ENCODE assay signal across 8 mouse cellular contexts in genomic region chr8:120473729-120474364, GRCm38 (mm10).
A peak's percentile ranks its signal among the peaks of the same experiment; 100 is the strongest.
DNase-seq lines count a peak whose midpoint lies in the region; ATAC-seq and TF ChIP-seq lines count a peak whose summit lies in the region.
"Had no signal": no experiment of that assay in that cellular context is flagged by ENCODE, and none has a peak within 500 bp of the region (broad histone marks: within the 10 kb centered on the region; RNA-seq: fewer than 3 reads in every experiment).

No protein-coding gene starts in this region.

- no peak for ATAC-seq in liver, embryonic 13.5 days (ENCODE audit: low read depth)
- ATAC-seq in liver, postnatal 0 days: no peak
- no peak for ATAC-seq in cerebellum, adult (ENCODE audit: insufficient number of reproducible peaks, low FRiP score, low TSS enrichment)
- ATAC-seq: forebrain, embryonic 16.5 days had no signal

- H3K4me2 ChIP-seq in liver, embryonic 13.5 days: no peak overlapping the region
- no peak overlapping the region for H3K4me2 ChIP-seq in liver, postnatal 0 days (ENCODE audit: low read depth, low read length)

- 0 out of 2 replicates have a peak, but pooled peaks cover 3% of the 10 kb centered on the region for H3K27me3 ChIP-seq in liver, embryonic 13.5 days
- no peaks in the 10 kb centered on the region for H3K27me3 ChIP-seq in liver, postnatal 0 days (ENCODE audit: insufficient read depth, low read length)
- 0 out of 2 replicates have a peak, but pooled peaks cover 8% of the 10 kb centered on the region for H3K27me3 ChIP-seq in heart, embryonic 10.5 days (ENCODE audit: insufficient read depth, poor library complexity, severe bottlenecking)

- peak overlapping the region; percentile 87 for H3K27ac ChIP-seq in liver, embryonic 13.5 days
- H3K27ac ChIP-seq in liver, postnatal 0 days (ENCODE audit: low read depth): no peak overlapping the region
- peak overlapping the region; percentile 84 for H3K27ac ChIP-seq in heart, embryonic 10.5 days

- no peak overlapping the region for H3K4me3 ChIP-seq in liver, embryonic 13.5 days (replicated peaks)
- no peak overlapping the region for H3K4me3 ChIP-seq in liver, postnatal 0 days (ENCODE audit: low read depth, low read length)
- H3K4me3 ChIP-seq in heart, embryonic 10.5 days: no peak overlapping the region

- no peaks in the 10 kb centered on the region for H3K9me3 ChIP-seq in liver, embryonic 13.5 days (replicated peaks)
- H3K9me3 ChIP-seq in liver, postnatal 0 days (ENCODE audit: low read length): no peaks in the 10 kb centered on the region
- no peaks in the 10 kb centered on the region for H3K9me3 ChIP-seq in heart, embryonic 10.5 days

- TF ChIP-seq EP300 in liver, postnatal 0 days (IDR thresholded peaks at IDR 0.05; ENCODE audit: low read depth): no peak

- 69% methylated on average over 13 of the region's 13 CpGs for WGBS in liver, embryonic 13.5 days (ENCODE audit: insufficient replicate concordance)
- WGBS in liver, postnatal 0 days (ENCODE audit: insufficient replicate concordance): 71% methylated on average over 13 of the region's 13 CpGs
- 79% methylated on average over 13 of the region's 13 CpGs for WGBS in heart, embryonic 10.5 days

- TF ChIP-seq CTCF in liver, postnatal 0 days (IDR thresholded peaks at IDR 0.05; ENCODE audit: low read depth): no peak

- H3K9ac ChIP-seq in liver, embryonic 13.5 days: peak overlapping the region; percentile 64; the same call in 1 of the 2 replicates
- H3K9ac ChIP-seq in liver, postnatal 0 days (replicated peaks): no peak overlapping the region

- peaks cover 84% of the 10 kb centered on the region for H3K4me1 ChIP-seq in liver, embryonic 13.5 days (replicated peaks)
- peaks cover 38% of the 10 kb centered on the region for H3K4me1 ChIP-seq in liver, postnatal 0 days (ENCODE audit: insufficient read depth)
- peaks cover 84% of the 10 kb centered on the region for H3K4me1 ChIP-seq in heart, embryonic 10.5 days

- H3K36me3 ChIP-seq in liver, embryonic 13.5 days: no peaks in the 10 kb centered on the region
- no peaks in the 10 kb centered on the region for H3K36me3 ChIP-seq in liver, postnatal 0 days (replicated peaks; ENCODE audit: insufficient read depth, low read length)
- no peaks in the 10 kb centered on the region for H3K36me3 ChIP-seq in heart, embryonic 10.5 days

- no peak for DNase-seq in liver, embryonic 13.5 days
- no peak for DNase-seq in liver, postnatal 0 days
- DNase-seq in heart, embryonic 10.5 days (ENCODE audit: low spot score): no peak
- DNase-seq in kidney, postnatal 4 days: peak; percentile 70 to 77
- DNase-seq in thymus, postnatal 25 days: peak; percentile 71
- no peak for DNase-seq in layer of hippocampus, adult 8-10 months (ENCODE audit: low spot score in 2 of 2)

Comparison
In these comparisons a context has a peak if more than half of its experiments do, and no peak if none do; other contexts are left out.
1. DNase-seq: peak in kidney, postnatal 4 days (2 of 2) and thymus, postnatal 25 days (single experiment); none in liver, embryonic 13.5 days (single experiment), liver, postnatal 0 days (single experiment), heart, embryonic 10.5 days (single experiment) and layer of hippocampus, adult 8-10 months (0 of 2).